Mouse (Mus musculus): ENCODE measurements around the gene Eral1.
"Not testable (repeated sequence)": the region's sequence is repeated elsewhere in the genome, so short reads cannot be mapped to it uniquely, and the experiment has no call there.

DNA sequence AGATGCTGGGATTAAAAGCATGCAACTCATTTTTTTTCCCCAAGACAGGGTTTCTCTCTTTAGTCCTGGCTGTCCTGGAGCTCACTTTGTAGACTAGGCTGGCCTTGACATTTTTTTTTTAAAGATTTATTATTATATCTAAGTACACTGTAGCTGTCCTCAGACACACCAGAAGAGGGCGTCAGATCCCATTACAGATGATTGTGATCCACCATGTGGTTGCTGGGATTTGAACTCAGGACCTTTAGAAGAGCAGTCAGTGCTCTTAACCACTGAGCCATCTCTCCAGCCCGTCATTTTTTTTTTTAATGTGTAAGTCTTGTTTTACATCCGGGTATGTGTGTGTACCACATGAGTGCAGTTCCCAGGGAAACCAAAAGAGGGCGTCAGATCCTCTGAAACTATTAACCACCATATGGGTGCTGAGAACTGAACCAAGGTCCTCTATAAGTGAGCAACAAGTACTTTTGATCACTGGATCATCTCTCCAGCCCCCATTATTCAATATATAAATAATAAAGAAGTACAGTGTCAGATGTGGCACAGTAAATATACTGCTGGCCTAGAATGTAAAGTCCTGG is 37.8 kb downstream of the Eral1 start:
- TF ChIP-seq POLR2A (IDR thresholded peaks at IDR 0.05; ENCODE audit: insufficient read length, low read depth); E2F4 (IDR thresholded peaks at IDR 0.05; ENCODE audit: insufficient read depth); MAX (IDR thresholded peaks at IDR 0.05; ENCODE audit: low read depth); MYOD1 (IDR thresholded peaks at IDR 0.05; ENCODE audit: control insufficient read depth in 1 of 3, insufficient read length in 2 of 3, low read depth in 2 of 3); USF1 (IDR thresholded peaks at IDR 0.05; ENCODE audit: low read depth); POLR2AphosphoS2 (IDR thresholded peaks at IDR 0.05; ENCODE audit: insufficient read length, low read depth); TCF12 (IDR thresholded peaks at IDR 0.05; ENCODE audit: insufficient read depth, poor library complexity, severe bottlenecking); SRF (IDR thresholded peaks at IDR 0.05; ENCODE audit: control insufficient read depth, insufficient read length, low read depth); TCF3 (IDR thresholded peaks at IDR 0.05; ENCODE audit: insufficient read length, low read depth): not testable (repeated sequence)
